Mouse (Mus musculus) liver, embryonic 14.5 days (tissue): ENCODE data around the gene Gm17416.

Source experiments
- CTCF ChIP-seq: IDR thresholded peaks from 2 replicates; pipeline ENCODE4 v1.5.1; 2016; ENCODE audit warnings: antibody characterized with exemption, low read depth, control low read depth
- EP300 ChIP-seq: IDR thresholded peaks from 2 replicates; pipeline ENCODE4 v1.6.1; 2016; ENCODE audit warnings: antibody characterized with exemption, low read depth

- TF ChIP-seq CTCF, result no peak
- TF ChIP-seq EP300, result no peak
Observed at GRCm38 (mm10) chr2:152616470-152616869, 47.3 kb downstream of the Gm17416 start.
